Mouse (Mus musculus) hindlimb bud, embryonic 11.5 days (tissue): ENCODE data around the gene Prss36.
"Not testable (repeated sequence)": the region's sequence is repeated elsewhere in the genome, so short reads cannot be mapped to it uniquely, and the experiment has no call there.

Experiments
- DNase-seq: peaks from one replicate; pipeline ENCODE4 v3.0.0-alpha.2; 2012; ENCODE audit warnings: low read depth, low spot score; ENCODE audit errors: extremely low spot score

Prss36 gene

GRCm38 (mm10) chr7:127907939-127908338 is 38.6 kb downstream of the Prss36 start:
- no peak for DNase-seq

- peak; percentile 53 for DNase-seq
Measured at GRCm38 (mm10) chr7:127903971-127904796, 42.3 kb downstream of the Prss36 start, which contains the start of gene Bckdk. Gene Bckdk (plus strand): TSS chr7:127904082.

- no peak for DNase-seq
Measured at GRCm38 (mm10) chr7:127901772-127902171, 44.8 kb downstream of the Prss36 start.

GRCm38 (mm10) chr7:127899997-127900396 is 46.5 kb downstream of the Prss36 start:
- no peak for DNase-seq

DNA sequence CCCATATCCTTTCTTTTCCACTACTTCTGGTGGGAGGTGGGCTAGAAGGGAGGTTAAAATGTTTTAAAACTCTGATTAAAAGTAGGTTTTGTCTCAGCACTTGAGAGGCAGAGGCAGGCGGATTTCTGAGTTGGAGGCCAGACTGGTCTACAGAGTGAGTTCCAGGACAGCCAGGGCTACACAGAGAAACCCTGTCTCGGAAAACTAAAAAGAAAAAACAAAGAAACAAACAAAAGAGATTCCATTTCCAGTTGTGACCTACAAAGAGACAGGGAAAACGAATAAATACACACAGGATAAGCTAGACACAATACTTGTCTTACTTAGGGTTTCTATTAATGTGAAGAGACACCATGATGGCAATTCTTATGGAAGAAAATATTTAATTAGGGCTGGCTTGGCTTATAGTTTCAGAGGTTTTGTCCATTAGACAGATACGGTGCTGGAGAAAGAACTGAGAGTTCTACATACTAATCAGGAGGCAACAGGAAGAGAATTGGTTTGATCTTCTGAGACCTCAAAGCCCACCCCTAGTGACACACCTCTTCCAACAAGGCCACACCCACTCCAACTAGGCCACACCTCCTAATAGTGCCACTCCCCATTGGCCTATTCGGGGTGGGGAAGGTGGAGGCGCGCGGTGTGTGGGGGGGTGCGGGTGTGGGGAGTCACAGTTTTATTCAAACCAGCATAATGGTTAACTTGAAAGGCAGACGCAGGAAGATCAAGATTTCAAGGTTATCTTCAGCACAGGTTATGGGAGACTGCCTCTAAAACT is 48.2 kb downstream of the Prss36 start:
- DNase-seq = no peak

- DNase-seq = no peak
Measured at GRCm38 (mm10) chr7:127897542-127897941, 49.0 kb downstream of the Prss36 start.

- no peak for DNase-seq
Measured at GRCm38 (mm10) chr7:127896384-127896783, 50.1 kb downstream of the Prss36 start.

- not testable (repeated sequence) for DNase-seq
Measured at GRCm38 (mm10) chr7:127895891-127896290, 50.6 kb downstream of the Prss36 start.

GRCm38 (mm10) chr7:127895442-127895841 is 51.1 kb downstream of the Prss36 start, which contains the start of the genes Gm21974 and Vkorc1:
Gene Gm21974 (minus strand): TSS chr7:127895454.
Gene Vkorc1 (minus strand): TSS chr7:127895617.
- DNase-seq = peak; percentile 85

DNA sequence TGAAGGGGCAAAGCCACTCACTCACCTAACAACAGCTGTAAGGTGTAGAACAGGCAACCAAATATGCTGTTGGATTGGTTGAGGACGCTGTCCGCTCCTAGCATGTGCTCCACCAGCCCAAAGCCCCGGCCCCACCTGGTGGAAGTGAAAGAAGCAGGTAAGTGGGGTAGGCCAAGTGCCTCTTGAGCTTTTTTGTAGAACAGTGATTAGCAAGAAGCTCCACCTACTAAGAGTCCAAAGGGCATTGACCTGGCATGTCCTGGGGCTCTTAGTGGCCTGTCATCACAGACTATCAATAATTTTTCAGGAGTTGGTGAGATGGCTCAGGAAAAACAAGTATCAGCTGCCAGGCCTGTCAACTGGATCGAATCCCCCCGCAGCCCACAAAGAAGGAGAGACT is 52.0 kb downstream of the Prss36 start:
- DNase-seq = no peak

GRCm38 (mm10) chr7:127890798-127891197 is 55.7 kb downstream of the Prss36 start, which contains the start of gene Prss53:
Gene Prss53 (minus strand): TSS chr7:127890970.
- no peak for DNase-seq

DNA sequence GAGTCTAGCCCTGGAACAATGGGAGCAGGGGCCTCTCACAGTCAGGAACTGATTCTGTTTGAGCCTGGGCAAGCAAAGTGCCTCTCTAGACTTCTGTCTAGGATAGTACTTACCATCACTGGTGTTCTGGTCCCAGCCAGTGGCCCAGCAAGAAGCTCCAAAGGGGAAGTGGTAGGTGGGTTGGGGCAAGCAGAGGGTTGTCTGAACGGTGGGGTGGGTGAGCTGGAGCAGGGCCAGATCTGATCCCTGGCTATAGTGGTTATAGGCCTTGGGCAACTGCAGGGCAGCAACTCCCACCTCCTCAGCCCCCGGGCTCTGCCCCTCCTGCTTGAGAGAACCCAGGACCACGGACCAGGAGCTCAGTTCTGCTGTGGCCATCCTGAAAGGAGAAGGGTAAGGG is 57.7 kb downstream of the Prss36 start:
- DNase-seq = no peak

DNA sequence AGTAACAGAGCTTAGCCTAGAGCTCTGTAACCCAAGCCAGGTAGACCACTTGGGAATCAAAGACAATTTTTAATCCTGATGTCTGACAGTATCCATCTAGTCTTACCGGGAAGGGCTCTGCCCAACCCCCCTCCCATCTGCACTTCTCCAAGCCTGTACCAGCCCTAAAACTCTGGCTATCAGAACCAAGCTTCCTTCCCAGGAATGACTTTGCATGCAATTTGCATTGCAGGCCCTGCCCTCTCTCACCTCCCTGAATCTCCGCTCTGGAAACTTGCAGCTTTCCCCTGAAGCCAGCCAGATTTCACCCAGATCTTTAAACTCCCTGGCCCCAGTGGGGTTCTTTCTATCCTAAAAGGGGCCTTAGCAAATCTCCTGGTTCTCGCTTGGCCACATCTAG is 58.7 kb downstream of the Prss36 start:
- no peak for DNase-seq

DNA sequence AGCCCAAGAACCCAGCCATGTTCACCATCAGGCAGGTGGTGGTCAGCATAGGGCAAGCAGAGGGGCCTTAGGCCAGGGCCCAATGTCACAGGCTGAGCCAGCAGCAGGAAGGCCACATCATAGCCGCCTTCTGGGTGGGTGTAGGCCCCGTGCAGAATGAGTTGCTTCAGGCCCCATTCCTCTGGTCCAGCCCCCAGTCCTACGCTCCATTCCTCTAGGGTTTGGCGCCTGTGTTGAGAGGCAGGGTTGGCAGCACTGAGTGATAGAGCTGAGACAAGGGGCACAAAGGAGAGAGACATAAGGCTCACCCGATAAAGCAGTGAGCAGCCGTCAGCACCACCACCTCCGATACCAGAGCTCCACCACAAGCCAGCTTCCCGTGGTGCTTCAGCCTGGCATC is 59.3 kb downstream of the Prss36 start:
- DNase-seq = no peak

DNA sequence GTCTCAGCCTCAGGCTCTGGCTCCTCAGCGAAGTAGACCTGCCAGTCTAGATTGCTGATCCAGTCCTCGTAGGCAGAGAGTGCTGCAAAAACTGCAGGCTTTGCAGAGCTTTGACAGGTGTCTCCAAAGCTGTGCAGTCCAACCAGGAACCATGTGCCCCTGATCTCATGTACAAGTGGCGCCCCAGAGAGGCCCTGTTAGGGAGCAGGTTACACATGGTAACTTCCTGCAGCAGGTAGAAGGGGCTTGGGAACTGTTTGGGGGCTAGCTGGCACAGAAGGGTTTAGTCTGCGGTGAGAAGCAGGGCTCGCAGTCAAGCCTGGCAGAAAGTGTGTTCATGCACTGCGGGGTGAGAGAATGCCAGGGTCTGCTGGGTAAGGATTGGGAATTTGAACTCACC is 60.0 kb downstream of the Prss36 start:
- no peak for DNase-seq

- DNase-seq = no peak
Measured at GRCm38 (mm10) chr7:127885951-127886350, 60.6 kb downstream of the Prss36 start.
